Mouse (Mus musculus): ENCODE data around the gene Rpl37.
A peak's percentile ranks its signal among the peaks of the same experiment; 100 is the strongest.
"Not testable (repeated sequence)": the region's sequence is repeated elsewhere in the genome, so short reads cannot be mapped to it uniquely, and the experiment has no call there.

Rpl37 gene

DNA sequence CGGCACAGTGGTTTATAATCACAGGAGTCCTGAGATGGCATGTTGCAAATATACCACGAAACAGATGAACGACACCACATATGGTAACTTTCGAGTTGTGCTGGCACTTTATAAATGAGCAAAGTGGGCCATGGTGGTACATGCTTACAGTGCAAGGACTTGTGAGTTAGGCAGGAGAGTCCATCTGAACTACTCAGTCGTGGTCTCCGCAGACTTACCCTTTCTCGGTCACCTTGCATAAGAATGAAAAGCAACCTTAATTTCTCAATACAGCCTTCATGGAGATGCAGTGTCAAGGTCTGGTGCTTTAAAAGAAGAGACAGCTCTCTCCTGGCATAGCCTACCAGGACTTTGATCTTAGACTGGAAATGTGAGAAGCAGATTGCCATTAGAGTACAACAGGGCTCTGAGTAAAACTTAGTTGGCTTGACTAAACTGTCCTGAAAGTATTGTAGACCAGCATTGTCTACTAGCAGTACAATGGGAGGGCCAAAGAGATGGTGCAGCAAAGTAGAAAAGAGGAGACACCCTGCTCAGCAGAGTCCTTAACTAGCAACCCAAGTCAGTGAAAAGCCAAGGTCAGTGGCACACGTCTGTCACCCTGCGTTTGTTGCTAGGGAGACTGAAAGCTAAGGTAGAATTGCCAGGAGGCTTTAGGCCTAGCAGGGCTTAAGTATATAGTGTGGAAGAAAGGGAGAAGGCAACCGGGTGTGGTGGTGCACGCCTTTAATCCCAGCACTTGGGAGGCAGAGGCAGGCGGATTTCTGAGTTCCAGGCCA, 5.3 kb downstream of the Rpl37 start:
- no peak for DNase-seq (ENCODE audit: low read depth, low spot score)

DNA sequence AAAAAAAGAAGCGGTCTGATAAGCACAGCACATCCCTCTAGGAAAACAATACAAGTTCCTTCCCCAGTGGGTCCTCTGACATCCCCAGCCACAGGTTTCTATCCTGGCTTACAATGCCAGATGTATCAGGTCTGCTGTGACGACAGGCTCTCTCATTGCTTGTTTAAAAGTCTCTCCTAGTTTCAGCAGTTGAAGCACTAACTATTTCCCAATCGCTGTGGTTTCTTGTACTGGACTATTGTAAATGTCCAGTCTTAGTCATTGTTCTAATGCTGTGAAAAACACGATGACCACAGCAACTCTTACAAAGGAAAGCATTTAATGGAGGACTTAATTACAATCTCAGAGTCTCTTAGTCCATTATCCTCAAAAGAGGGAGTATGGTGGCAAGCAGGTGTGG, 10.0 kb downstream of the Rpl37 start:
- DNase-seq (ENCODE audit: low read depth, low spot score) = no peak

DNA sequence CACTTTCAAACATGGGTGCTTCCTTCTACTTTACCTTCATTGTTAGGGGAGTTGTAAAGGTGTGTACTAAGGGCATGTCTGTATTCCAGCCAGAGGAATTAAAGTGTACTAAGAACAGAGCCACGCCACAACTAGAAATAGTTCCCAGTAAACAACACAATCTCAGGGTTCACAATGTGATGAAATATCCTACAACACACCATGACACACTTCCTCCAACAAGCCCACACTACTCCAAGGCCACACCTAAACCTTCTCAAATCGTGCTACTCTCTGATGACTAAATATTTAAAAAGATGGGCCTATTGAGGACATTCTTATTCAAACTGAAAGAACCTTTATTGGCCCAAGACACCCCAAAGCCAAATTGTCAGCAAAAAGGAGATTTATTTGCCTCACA, 11.0 kb downstream of the Rpl37 start:
- no peak for DNase-seq (ENCODE audit: low read depth, low spot score)

DNA sequence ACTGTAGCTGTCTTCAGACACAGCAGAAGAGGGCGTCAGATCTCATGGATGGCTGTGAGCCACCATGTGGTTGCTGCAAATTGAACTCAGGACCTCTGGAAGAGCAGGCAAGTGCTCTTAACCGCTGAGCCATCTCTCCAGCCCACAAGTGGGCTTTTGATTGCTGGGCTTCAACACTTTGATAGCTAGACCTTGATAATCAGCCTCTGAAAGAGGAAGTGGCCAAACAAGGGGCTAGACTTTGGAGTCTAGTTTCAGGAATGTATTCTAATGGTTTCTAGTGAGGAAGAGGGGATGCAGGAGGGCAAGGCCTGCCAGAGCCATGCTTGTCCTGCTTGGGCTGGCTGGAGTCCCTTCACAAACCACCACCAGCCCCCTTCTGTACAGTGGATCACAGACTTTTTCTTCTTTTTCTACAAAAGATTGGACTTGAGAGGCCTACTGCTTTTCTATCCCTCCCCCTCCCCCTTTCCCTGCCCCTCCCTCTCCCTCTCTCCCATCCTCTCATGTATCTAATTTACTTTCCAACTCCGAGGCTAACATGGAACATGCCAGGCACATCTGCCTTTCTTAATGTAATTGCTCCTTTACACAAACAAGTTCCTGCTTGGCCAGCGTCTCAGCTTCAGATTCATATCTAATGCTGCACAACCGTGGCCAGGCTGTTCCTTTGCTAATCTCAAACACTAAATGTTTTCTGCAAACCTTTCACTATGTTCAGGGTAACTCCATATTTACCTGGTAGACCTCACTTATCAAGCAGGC, 11.9 kb downstream of the Rpl37 start:
- DNase-seq (ENCODE audit: low read depth, low spot score) = no peak

DNA sequence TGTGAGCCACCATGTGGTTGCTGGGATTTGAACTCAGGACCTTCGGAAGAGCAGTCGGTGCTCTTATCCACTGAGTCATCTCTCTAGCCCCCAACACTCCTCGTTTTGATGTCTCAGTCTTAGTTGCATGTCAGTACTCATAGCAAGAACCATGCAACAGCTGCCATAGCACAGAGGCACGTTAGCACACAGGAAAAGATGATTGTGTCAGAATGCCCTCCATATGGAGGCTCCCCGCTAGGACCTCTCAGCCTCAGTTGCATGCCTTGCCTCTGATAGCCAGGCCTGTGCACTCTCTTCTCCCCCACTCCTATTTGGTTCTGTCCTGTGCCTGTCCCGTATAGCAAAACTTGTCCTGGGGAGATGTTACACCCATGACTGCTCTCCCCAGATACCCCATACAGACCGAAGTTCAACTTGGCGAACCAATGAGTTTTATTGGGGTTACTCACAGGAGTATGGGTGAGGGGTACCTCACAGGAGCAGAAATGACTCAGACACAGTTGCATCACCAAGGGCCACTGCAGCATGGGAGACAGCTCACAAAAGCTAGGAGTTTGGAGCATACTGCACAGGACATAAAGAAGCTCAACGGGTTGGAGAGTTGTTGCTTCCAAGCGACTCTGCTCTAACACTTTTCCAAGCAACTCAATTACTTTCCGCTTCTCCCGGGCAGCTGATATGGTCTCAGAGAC, 12.8 kb downstream of the Rpl37 start:
- no peak for DNase-seq (ENCODE audit: low read depth, low spot score)

DNA sequence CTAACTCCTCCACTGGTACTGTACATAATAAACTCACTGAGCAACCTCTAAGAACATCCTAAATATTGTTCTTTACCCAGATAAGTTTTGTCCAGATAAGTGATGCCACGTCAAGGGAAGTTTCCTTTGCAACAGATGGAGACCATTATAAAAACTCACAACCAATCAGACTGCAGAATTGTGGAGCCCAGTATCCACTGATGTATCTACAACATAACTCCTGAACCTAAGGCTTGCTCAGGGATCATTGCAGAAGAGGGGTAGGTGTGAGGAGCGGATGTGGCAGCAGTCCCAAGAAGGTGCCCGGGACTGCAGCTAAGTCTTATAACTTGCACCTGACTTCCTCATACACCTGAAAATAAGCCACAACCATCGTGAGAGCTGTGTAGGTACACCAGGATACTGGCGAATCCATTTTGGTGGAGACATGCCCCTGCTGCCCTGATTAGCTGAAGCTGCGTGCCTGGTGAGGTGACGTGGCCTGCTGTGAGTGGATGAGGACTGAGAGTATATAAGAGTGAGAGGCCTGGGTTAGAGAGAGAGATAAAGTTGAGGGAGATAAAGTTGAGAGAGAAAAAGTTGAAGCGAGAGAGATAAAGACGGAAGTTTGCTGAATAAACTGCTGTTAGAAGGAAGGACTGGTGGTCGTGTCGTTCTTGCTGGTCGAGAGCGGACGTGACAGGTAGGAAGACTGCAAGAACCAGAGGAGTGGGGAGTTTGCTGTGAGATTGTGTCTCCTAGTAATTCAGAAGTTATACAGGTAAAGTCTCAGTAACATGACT, 14.6 kb downstream of the Rpl37 start:
- DNase-seq (ENCODE audit: low read depth, low spot score) = not testable (repeated sequence)

DNA sequence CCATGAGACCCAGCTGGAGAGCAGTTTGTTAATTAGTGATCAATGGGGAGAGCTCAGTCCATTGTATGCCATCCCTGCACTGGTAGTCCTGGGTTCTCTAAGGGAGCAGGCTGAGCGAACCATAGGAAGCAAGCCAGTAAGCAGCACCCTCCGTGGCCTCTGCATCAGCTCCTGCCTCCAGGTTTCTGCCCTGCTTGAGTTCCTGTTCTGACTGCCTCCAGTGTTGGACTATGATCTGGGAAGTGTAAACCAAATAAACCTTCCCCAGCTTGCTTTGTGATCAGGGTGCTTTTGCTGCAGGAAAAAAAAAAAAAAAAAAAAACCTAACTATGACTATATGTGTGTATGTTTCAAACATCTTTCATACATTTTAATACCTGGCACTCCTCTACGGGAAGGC, 16.9 kb downstream of the Rpl37 start:
- DNase-seq (ENCODE audit: low read depth, low spot score) = no peak

DNA sequence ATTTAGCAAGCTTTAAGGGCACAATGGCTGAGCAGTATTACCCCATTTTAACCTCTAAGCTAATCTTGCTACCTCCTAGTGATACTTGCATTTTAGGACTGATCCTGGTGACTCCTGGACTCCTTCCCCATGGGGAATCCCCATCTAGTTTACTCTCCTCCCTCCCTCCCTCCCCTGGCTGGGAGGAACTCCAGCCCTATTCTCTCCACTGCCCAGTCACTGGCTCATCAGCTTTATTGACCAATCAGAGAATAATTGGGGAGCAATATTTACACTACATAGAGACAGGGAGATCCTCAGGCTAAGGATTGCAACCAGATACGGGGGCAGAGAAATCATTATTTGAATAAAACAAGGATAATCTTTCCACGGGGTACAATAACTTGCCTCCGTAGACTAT, 17.7 kb downstream of the Rpl37 start:
- DNase-seq (ENCODE audit: low read depth, low spot score) = no peak

DNA sequence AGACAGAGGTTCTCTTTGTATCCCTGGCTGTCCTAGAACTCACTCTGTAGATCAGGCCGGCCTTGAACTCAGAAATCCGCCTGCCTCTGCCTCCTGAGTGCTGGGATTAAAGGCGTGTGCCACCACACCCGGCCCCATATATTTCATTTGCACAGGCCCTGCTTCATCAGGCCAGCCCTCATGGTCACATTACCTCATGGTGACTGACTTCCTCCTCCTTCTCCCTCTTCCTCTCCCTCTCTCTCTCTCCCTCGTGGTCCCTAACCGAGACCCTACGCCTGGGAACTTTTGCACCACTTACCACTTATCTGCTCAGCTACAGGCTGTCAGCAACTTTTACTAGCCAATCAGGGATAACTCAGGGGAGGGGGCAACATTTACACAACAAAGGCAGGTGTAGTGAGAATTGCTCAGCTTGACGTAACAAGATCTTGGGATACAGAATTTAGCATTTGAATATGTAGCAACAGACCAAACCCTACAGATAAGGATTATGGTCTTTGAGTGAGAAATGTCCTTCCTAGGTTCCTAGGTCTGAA, 18.6 kb downstream of the Rpl37 start:
- no peak for DNase-seq (ENCODE audit: low read depth, low spot score)

DNA sequence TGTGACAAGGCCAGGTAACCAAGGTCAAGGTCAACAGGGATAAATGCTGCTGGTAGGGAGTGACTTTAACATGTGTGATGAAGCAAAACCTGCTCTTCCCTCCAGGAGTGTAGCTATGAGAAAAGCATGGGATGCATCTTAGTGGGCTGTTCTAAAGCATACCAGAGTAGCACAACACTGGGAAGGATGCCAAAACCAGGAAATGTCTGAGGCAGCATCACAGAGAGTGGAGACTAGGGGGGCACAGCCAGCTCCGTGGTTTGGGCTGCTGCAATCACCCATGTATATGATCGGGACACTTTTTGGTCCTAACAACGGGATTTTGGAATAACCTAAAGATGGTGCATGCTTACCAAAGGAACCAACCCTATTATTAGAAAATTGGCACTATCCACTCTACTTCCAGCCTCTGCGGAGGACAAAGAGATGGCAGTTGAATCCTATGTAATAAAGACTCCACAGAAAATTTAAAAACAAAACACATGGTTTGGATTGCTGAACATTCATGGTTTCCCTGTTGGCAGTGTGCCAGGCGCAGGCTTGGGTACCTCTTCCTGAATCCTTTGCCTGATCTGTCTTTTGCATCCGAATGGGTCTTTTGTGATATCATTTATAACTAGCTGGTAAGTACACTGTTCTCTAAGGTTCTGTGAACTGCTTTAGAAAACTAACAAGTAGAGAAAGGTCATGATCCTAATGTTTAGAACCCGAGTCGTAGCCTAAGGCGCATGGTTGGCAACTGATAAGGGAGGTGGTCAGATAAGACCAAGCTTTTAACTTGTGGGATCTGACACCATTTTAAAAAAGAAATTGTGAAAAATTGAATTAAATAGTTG, 21.8 kb downstream of the Rpl37 start:
- peak; percentile 58 for DNase-seq (ENCODE audit: low read depth, low spot score)

DNA sequence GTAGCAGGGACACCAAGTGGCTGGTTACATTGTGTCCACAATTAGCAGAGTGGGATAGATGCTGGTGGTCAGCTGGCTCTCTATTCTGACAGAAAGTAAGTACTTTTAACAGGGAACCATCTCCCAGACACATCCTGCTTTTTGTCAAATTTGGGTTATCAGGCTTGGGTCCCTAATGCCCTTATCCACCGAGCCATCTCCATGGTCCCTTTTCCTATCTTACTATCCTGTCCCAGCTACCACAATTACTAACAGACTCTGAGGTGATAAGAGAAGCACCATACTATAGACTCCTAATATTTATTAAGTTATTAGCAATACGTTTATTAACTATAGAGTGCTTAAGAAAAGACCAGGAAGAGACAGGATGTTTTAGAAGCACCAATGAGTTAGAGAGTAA, 22.9 kb downstream of the Rpl37 start:
- DNase-seq (ENCODE audit: low read depth, low spot score) = no peak

DNA sequence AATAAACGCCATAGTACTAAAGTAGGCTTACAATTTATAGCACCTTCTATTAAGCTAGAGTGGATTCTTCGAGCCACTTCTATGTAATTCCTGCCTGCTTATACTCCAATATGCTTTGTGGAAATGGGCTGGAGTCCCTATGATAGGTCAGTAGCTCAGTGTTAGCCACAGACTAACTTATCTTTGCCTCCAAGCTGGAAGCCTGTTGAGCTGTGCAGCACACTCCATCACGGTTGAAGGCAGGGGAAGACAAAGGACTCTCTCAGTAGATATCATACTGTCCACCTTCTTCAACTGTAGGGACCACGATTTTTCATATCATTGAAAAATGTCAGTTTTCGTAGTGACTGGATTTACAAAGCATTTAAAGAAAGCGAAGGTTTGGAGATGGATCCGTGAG, 23.4 kb downstream of the Rpl37 start:
- DNase-seq (ENCODE audit: low read depth, low spot score) = peak; percentile 54

DNA sequence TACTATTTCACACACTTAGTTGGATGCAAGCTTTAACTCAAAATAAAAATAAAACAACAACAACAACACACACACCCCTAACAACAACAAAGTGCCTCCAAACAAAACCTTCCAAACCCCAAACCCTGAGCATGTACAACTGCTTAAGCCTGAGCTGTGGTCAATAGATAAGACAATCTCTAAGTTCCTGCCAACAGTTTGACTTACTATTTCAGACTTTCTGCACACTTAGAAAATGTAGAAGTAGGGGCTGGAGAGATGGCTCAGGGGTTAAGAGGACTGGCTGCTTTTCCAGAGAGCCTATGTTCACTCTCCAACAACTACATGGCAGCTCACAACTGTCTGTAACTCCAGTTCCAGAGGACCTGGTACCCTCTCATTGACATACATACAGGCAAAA, 23.9 kb downstream of the Rpl37 start:
- no peak for DNase-seq (ENCODE audit: low read depth, low spot score)

DNA sequence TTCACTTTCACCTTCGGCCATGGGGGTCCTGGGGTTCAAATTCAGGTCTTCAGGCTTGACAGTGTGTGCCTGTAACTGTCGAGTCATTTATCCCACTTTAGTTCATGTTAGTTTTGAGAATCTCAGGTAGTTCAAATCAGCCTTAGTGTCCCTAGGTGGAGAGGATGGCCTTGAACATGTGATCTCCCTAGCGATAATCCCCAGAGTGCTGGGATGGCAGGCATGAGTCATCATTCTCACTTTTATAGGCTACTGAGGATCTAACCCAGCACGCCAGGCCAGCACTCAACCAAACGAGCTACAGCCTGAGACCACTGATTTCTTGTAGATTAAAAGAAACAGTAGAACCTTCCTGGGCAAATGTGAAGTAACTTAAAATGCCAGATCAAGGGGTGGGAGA, 25.6 kb downstream of the Rpl37 start:
- DNase-seq (ENCODE audit: low read depth, low spot score) = peak; percentile 48

DNA sequence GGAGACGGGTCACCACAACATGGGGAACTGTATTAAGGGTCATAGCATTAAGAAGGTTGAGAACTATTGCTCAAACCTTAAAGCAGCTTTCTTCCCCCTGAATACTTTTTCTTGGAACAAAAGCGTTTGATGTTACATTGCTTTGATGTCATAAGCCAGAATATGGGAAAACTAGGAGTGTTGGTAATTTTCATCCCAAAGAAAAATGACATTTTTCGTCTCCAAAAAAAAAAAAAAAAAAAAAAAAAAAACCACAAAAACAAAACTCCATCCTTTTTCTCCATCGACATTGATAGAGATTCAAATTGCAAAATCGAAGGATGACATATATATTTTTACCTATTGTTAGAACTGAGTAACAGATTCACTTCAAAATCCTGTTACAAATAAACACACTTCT, 26.3 kb downstream of the Rpl37 start:
- DNase-seq (ENCODE audit: low read depth, low spot score) = no peak

DNA sequence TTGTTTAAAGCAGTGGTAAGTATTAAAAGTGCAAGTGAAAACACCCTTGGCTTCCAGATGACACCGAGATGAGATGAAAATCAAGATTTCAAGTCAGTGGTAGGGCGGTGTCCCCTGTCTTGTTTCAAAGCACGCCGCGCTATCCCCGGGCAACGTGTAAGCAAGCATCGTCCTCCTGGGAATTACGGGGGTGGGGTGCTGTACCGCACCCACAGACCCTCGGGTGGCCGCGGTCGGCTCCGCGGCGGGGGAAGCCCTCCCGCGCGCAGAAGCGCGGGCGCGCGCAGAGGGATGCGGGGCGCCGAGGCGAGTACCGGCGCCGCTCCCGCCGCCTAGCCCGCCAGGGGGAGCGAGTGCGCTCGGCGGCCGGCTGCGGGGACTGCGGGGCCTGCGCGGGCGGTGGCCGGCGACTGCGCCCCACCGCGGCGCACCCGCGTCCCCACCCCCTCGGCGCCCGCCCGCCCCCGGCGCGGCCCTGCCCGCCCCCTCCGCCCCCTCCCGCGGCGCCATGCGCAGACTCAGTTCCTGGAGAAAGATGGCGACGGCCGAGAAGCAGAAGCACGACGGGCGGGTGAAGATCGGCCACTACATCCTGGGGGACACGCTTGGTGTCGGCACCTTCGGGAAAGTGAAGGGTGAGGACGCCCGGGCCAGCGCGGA, 27.0 kb downstream of the Rpl37 start, which contains the start of gene Prkaa1:
Gene Prkaa1 (plus strand): TSS at position 501 of the 660 bp plus-strand sequence.
- peak; percentile 61 for DNase-seq (ENCODE audit: low read depth, low spot score)

DNA sequence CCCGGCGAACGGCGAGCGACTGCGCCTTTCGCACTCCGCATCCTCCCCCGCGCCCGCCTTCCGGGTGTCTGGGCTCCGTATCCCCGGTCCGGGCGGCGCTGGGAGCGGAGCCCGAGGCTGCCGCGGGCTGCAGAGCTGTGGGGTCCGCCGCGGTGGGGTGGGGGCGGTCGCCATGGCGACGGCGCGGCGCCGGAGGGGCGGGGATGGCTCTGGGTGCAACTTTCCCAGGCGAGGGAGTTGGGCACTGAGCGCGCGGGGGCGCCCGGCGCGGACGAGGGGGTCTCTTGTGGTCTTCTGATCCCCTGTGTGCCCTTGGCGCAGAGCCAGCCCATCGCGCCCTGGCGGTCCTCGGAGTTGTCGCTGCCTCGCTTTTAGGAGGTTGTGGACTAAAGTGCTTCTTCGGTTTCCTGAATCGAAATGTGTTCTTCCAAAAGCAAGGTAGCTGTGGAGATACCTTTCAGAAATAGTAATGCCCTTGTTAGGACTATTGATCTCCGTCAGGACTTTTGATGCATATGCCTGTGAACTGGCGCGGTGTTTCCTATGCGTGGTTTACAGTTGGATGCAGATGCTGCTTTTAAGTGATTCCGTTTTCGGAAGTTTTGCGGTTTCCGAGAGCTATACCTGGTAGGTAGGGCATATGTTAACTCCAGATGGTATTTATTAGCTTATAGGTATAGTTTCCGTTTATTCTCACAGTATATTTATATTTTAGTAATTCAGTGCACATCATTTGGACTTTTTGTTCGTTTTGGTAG, 27.8 kb downstream of the Rpl37 start:
- peak; percentile 28 for DNase-seq (ENCODE audit: low read depth, low spot score)

DNA sequence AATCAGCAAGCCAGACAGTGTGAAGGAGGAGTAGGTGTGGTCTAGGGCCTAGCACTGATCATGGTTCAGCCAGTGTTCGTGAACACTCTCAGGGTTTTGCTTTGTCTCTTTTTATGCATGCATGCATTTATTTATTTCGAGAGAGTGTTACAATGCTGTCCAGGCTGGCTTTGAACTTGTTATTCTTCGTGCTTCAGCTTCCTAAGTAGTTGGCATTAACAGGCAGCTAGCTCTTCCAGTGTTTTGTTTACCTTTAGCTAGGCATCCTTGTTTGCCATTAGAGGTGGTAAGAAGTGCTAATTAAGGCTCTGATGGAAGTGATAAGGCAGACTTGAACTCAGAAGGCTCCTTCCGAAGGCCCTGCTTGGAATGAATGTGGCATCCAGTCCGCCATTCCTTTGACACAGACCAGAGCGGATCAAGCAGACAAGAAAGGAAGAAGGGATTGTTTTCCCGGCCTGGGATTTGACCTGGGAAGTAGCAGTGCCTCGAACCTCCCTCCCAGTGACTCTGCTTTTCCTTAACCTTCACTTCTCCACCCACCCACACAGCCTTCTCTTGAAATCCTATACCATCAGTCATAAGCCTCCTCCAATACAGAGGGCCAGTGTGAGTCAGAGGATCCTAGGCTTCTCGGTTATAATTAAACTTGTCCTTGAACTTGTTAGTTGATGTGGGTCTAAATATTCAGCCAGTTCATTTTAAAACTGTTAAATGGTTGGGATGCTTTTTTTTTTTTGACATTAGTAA, 28.9 kb downstream of the Rpl37 start:
- DNase-seq (ENCODE audit: low read depth, low spot score) = no peak

DNA sequence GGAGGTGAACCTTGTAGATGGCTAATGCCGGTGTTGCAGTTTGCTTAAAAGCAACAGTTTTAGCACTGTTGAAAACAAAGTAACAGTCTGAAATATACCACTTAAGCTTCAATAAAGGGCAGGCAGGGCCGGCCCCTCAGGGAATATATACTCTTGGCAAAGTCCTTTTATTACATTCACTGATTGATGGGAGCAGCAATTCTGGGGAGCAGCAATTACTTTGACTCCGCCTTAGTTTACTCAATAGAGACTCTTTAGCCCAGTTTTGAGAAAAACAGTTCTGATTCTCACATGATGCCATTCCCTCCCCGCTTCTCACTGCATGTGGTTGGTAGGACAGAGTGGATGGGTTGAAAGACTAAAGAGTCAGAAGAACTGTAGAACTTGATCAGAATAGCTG, 32.7 kb downstream of the Rpl37 start:
- DNase-seq (ENCODE audit: low read depth, low spot score) = no peak

All from c-Kit-negative CD71-positive TER-119-positive erythroid progenitor cells, embryonic 14.5 days (primary cell).